Mouse (Mus musculus): ENCODE data around the gene Pi4ka.

Pi4ka gene

DNA sequence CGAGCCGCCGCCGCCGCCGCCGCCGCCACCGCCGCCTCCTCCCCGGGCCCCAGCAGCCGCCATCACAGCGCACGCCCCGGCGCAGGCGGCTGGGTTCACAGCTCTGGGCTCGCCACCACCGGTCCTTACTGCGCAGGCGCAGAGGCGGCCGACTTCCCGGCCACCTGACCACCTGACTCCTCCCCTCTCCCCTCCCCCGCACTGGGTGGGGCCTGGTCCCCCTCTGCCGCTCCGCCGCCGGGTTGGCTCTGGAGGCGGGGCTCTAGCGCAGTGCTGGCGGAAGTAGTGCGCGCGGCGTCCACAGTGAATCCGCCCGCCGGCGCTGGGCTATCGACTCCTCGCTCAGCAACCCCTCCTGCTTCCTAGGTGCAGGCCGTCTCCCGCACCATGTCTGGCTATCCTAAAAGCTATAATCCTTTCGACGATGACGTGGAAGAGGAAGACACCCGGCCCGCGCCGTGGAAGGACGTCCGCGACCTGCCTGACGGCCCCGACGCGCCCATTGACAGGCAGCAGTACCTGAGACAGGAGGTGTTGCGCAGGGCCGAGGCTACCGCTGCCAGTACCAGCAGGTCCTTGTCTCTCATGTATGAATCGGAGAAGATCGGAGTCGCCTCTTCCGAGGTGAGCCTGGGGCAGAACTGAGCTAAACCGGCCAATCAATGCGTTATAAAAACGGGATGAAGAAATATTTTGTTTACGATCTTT, at the start of gene Pi4ka, which contains the start of gene Snap29:
Gene Pi4ka (minus strand): TSS at position 579 of the 708 bp plus-strand sequence.
Gene Snap29 (plus strand): TSS at position 251 of the 708 bp plus-strand sequence.
- DNase-seq (ENCODE audit: low read depth), result peak; percentile 98

DNA sequence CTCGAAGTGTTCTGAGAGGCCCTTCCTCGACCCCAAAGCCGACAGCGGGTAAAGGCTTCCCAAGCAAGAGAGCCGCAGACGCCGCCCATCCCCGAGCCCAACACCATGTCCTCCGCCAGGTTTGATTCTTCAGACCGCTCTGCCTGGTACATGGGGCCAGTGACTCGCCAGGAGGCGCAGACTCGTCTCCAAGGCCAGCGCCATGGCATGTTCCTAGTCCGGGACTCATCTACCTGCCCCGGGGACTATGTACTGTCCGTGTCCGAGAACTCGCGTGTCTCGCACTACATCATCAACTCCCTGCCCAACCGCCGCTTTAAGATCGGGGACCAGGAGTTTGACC, 46.2 kb upstream of the Pi4ka start:
- DNase-seq (ENCODE audit: low read depth), result peak; percentile 20

DNA sequence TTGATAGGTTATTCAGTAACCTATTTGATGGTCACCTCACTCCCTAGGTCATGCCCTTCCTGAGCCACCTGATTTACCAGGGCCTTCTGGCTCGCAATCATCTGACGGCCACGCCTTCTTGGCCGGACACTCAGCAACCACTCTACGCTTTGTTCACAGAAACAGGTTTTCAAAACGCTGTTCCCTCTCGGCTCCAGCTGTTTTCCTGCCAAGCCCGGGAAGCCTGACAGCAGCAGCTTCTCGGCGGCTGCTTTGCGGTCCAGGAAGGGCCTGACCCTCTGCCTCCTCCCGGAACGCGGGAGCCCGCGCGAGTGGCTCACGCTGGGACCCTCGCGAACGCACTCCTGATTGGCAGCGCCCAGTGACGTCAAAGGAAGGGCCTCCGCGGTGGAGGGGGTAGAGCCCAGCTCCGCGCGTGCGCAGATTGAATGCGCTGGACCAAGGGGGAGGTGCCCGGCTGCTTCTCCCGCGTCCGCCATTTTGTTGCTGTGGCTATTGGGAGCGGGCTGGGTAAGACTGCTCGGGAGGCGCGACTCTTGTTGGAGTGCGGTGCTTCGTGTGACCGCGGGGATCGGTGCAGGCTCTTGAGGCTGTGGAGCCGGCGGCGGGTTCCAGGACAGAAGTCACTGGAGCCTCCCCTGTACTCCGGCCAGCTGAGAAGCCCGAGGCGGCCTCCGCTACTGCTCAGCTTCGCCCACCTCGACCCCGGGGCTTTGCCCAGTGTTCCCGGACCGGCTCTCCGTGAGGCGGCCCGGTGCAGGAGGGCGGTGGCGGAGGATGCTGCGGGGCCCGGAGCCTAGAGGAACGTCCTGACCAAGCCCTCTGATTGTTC, 45.6 kb upstream of the Pi4ka start, which contains the start of gene Crkl:
Gene Crkl (plus strand): TSS at position 447 of the 832 bp plus-strand sequence.
- DNase-seq (ENCODE audit: low read depth), result peak; percentile 98

- DNase-seq (ENCODE audit: low read depth), result no peak
These were observed 26.5 kb upstream of the Pi4ka start for GRCm38 (mm10) chr16:17432576-17432975.

DNA sequence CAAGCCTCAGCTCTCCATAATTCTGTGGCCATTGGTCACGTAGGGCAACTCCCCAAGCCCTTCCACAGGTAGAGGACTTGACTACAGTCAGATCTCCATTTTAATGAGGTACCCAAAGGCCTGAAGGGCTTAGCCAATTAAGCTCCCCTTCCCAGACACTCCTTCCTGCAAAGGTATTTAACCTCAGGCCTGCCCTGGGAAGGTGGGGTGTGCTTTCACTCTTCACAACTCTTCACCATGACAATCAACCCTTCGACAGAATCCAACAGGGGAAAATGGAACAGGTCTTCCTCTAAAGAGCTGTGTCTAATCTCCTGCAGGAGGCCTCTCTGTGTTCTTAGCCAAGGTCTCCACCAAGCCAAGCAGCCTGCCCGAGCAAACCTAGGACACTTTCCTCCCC, 16.9 kb upstream of the Pi4ka start:
- DNase-seq (ENCODE audit: low read depth), result no peak

DNA sequence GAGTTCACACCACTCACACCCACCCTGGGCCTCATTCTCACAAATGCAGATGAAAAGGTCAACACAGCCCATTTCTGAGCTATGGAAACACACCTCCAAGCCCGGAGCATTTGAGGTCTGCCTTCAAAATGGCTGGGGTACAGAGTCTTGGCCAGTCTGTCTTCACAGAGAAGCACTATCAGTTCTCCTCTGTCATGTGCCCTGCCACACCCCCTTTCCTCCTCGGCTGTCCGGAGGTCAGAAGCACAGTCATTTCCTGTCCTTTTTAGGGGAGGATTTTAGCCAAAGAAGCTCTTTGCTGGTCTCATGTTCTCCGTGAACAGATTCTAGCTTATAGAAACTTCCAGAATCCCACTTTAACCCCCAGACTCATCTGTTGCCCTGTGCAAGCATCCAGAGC, 4.1 kb upstream of the Pi4ka start:
- no peak for DNase-seq (ENCODE audit: low read depth)

- DNase-seq (ENCODE audit: low read depth), result no peak
These were observed 2.9 kb upstream of the Pi4ka start for GRCm38 (mm10) chr16:17409046-17409445.

GRCm38 (mm10) chr16:17406512-17407231, 558 bp upstream of the Pi4ka start:
- no peak for DNase-seq (ENCODE audit: low read depth)

DNA sequence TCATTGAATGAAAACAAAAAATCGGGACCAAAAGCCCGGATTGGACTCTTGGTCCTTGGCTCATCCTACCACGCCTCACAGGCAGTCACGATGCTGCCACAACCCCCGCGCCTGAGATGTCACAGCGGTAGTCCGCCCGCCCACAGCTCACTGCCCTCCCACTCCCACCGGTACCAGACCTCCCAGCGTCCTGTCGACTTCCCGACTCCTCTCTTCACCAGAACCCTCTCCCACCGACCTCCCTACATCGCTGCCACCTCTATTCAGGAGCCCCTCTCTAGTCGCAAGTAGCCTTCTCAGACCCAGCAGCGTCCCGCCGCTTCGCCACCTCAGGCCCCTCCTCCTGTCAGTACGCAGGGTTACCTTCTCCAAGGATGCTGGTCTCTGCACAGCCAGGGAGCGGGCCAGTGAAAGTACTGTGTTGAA, 830 bp downstream of the Pi4ka start:
- no peak for DNase-seq (ENCODE audit: low read depth)

DNA sequence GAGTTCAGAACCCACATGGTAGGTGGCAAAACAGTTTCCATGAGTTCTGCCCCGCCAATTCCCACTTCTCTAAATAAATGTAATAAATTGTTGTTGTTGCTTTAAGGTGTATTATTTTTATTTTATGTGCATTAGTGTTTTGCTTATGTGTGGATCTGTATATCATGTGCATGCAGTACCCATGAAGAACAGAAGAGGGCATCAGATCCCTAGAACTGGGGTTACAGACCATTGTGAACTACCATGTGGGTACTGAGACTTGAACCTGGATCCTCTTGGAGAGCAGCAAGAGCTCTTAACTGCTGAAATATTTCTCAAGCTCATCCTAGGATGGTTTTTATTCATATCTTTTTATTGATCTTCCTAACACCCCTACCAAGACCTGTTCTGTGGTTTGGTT, 3.3 kb downstream of the Pi4ka start:
- DNase-seq (ENCODE audit: low read depth), result peak; percentile 58

- DNase-seq (ENCODE audit: low read depth), result no peak
These were observed 13.3 kb downstream of the Pi4ka start for GRCm38 (mm10) chr16:17392784-17393183.

GRCm38 (mm10) chr16:17383594-17384326, 22.4 kb downstream of the Pi4ka start:
- no peak for DNase-seq (ENCODE audit: low read depth)

GRCm38 (mm10) chr16:17382306-17382705, 23.8 kb downstream of the Pi4ka start:
- DNase-seq (ENCODE audit: low read depth), result no peak

DNA sequence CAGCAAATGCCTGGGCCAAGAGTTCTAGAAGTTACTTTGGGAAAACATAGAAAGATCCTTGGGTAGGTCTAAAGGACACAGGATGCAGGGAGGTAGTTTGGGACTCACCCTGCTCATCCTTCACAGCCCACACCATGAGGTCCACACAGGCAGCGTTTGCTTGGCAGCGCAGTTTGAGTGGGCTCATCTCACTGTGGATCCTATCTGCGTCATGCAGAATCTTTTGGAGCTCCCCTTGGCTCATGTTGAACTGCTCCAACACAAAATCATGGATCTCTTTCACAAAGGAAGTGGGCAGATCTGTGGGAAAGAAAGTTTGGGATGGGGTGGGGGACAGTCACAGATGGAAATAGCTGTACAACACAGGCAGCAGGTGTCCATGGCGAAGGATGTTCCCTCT, 47.3 kb downstream of the Pi4ka start:
- DNase-seq (ENCODE audit: low read depth), result no peak

DNA sequence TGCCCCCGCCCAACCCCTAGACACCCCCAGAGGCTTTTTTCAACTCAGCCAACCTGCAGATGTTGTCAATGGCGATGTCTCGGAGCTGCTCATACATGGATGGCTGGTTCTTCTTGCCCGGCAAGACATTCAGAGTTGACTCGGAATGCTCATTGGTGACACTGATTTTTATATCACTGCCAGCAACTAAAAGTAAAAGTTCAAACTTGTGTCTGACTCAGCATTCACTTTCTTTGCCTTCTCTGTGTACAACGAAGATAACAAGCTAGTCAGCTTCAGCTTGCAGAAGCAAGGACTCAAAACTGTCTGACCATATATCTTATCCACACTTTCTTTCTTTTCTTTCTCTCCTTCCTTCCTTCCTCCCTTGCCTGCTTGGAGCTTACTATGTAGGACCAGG, 50.1 kb downstream of the Pi4ka start:
- no peak for DNase-seq (ENCODE audit: low read depth)

- DNase-seq (ENCODE audit: low read depth), result no peak
These were observed 59.3 kb downstream of the Pi4ka start for GRCm38 (mm10) chr16:17346766-17347165.

GRCm38 (mm10) chr16:17345813-17346155, 60.3 kb downstream of the Pi4ka start:
- DNase-seq (ENCODE audit: low read depth), result no peak

DNA sequence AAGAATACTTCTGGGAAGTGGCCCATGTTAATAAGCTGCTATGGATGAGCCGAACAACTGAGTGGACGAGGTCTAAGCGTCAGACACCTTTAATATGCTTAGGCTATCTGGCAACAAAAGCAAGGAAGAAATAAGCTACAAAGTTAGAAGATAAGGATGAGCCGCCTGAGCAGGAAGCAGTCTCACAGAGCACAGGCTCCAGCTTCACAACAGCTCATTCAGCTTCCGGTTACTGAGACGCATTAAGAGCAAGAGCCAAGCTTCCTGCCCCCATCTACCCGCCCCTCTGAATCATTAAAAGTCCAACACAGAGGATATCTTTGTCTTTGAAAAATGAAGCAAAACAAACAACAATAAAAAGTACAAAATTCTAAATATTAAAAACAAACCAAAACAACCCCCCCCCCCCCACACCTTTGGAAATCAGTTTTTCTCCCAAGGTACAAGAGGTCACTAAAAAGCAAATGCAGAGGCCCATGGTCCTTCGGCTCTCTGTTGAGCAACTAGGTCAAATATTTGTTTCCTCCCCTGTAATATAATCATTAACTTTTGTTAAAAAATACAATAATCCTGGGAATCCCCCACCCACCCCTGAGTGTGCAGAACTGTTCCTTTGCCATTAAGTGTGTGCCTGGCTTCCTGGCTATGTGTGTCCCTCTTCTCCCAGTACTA, 60.8 kb downstream of the Pi4ka start:
- DNase-seq (ENCODE audit: low read depth), result no peak

DNA sequence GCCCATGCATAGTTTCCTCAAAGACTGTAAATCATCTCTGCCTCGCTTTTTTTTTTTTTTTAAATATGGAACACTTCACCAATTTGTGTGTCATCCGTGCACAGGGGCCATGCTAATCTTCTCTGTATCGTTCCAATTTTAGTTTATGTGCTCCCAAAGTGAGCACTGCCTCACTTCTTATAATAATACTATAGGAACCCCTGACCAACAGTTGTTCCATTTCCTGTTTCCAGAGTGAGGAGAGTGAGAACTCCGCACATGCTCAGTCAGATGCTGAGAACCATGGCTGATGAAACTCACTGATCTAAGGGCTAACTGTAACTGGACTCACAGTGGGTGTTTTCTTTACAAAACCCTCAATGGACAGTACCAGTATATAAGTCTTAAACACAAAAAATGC, 64.3 kb downstream of the Pi4ka start:
- no peak for DNase-seq (ENCODE audit: low read depth)

- DNase-seq (ENCODE audit: low read depth), result no peak
These were observed 65.4 kb downstream of the Pi4ka start for GRCm38 (mm10) chr16:17340705-17341104.

DNA sequence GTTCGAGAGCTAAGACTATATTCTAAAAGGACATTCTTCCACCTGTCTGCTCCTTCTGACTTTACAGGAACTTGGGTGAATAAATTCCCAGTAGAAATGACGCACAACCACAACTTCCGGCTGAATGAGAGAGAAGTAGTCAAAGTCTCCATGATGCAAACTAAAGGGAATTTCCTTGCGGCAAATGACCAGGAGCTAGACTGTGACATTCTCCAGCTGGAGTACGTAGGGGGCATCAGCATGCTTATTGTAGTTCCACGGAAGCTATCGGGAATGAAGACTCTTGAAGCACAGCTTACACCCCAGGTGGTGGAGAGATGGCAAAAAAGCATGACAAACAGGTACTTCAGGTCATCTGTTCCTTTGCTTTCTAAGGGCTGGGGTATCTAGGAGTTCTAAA, 66.4 kb downstream of the Pi4ka start:
- no peak for DNase-seq (ENCODE audit: low read depth)

DNA sequence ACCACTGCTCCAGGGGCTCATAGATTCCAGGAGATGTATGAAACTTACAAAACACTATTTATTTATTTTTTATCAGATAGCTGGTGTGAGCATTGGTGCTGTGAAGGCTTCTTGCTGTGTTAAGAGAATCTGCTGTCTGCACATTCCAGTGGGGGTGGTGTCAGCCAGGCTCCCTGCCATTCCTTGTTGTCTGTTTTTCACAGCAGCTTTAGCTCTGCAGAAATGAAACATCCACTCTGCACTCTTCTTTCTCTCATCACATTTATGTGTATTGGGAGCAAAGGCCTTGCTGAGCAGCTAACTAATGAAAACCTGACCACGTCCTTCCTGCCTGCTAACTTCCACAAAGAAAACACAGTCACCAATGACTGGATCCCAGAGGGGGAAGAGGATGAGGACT, 70.0 kb downstream of the Pi4ka start:
- DNase-seq (ENCODE audit: low read depth), result no peak

Data from c-Kit-positive CD71-negative TER-119-negative erythroid progenitor cells, embryonic 14.5 days (primary cell).